Comparison of ENCODE assay signal across 9 mouse cellular contexts in genomic region chr2:38083251-38083650, GRCm38 (mm10).
"Had no signal": no experiment of that assay in that cellular context is flagged by ENCODE, and none has a peak within 500 bp of the region (broad histone marks: within the 10 kb centered on the region; RNA-seq: fewer than 3 reads in every experiment).

No protein-coding gene starts in this region.

- H3K4me3 ChIP-seq: kidney, embryonic 15.5 days; limb, embryonic 15.5 days; midbrain, embryonic 12.5 days had no signal

- DNase-seq: kidney, postnatal 14 days; lung, adult 18-20 months; right cerebral cortex, postnatal 14 days; thymus, postnatal 4 days had no signal

- H3K9ac ChIP-seq: kidney, embryonic 15.5 days; limb, embryonic 15.5 days; liver, embryonic 14.5 days; midbrain, embryonic 12.5 days had no signal

- H3K4me2 ChIP-seq: kidney, embryonic 15.5 days; limb, embryonic 15.5 days; midbrain, embryonic 12.5 days had no signal

- H3K36me3 ChIP-seq: kidney, embryonic 15.5 days; limb, embryonic 15.5 days; midbrain, embryonic 12.5 days had no signal

- H3K9me3 ChIP-seq: kidney, embryonic 15.5 days; limb, embryonic 15.5 days; midbrain, embryonic 12.5 days had no signal

- H3K27ac ChIP-seq: kidney, embryonic 15.5 days; limb, embryonic 15.5 days; liver, embryonic 14.5 days; midbrain, embryonic 12.5 days; stomach, postnatal 0 days had no signal

- H3K4me1 ChIP-seq: kidney, embryonic 15.5 days; limb, embryonic 15.5 days; midbrain, embryonic 12.5 days had no signal

- H3K27me3 ChIP-seq: kidney, embryonic 15.5 days; limb, embryonic 15.5 days; midbrain, embryonic 12.5 days had no signal
